Mouse (Mus musculus) limb, embryonic 14.5 days (tissue): ENCODE results near the gene Rcor1. TPM values are rescaled to one million over a fixed set of nuclear protein-coding genes. Genes with fewer than 3 reads are reported as not detected.

Experiments
- ATAC-seq: fragments of 200-750 bp; cut with Nextera tagmentation; 2 replicates; pipeline ENCODE4 v1.8.0; 2017; ENCODE audit warnings: low read depth, moderate number of reproducible peaks, moderate TSS enrichment; ENCODE audit not compliant: low FRiP score
- DNase-seq: peaks from one replicate; pipeline ENCODE4 v3.0.0-alpha.2; 2015; ENCODE audit warnings: low spot score
- H3K27ac ChIP-seq: fragments of 300-500 bp; sonication (generic); replicated peaks from 2 replicates; pipeline ENCODE4 v1.5.1; 2014; ENCODE audit warnings: low read depth, mild to moderate bottlenecking, low read length, moderate library complexity, mixed read lengths
- H3K27me3 ChIP-seq: fragments of 300-500 bp; sonication (generic); 2 replicates; pipeline ENCODE4 v1.6.1; 2014; ENCODE audit warnings: low read length, mixed read lengths; ENCODE audit not compliant: control insufficient read depth, insufficient read depth
- H3K36me3 ChIP-seq: fragments of 300-500 bp; sonication (generic); 2 replicates; pipeline ENCODE4 v1.6.1; 2014; ENCODE audit warnings: mild to moderate bottlenecking, low read length, moderate library complexity, mixed read lengths; ENCODE audit not compliant: control insufficient read depth, insufficient read depth
- H3K4me1 ChIP-seq: fragments of 300-500 bp; sonication (generic); 2 replicates; pipeline ENCODE4 v1.6.1; 2014; ENCODE audit warnings: antibody characterized with exemption, low read length, mixed read lengths; ENCODE audit not compliant: control insufficient read depth, insufficient read depth
- H3K4me2 ChIP-seq: fragments of 300-500 bp; sonication (generic); replicated peaks from 2 replicates; pipeline ENCODE4 v1.6.1; 2014; ENCODE audit warnings: low read depth, mild to moderate bottlenecking, low read length, moderate library complexity; ENCODE audit not compliant: severe bottlenecking
- H3K4me3 ChIP-seq: fragments of 300-500 bp; sonication (generic); replicated peaks from 2 replicates; pipeline ENCODE4 v1.5.1; 2014; ENCODE audit warnings: low read length
- H3K9ac ChIP-seq: fragments of 300-500 bp; sonication (generic); 2 replicates; pipeline ENCODE4 v1.6.1; 2014; ENCODE audit warnings: mild to moderate bottlenecking, low read depth, low read length, moderate library complexity; ENCODE audit not compliant: severe bottlenecking
- H3K9me3 ChIP-seq: fragments of 300-500 bp; sonication (generic); 2 replicates; pipeline ENCODE4 v1.6.1; 2016; ENCODE audit warnings: low read length; ENCODE audit not compliant: control insufficient read depth
- POLR2A ChIP-seq: fragments of 200-500 bp; IDR thresholded peaks from 2 replicates; pipeline ENCODE4 v1.8.0; 2012; ENCODE audit warnings: inconsistent platforms, mild to moderate bottlenecking, moderate library complexity, borderline replicate concordance; ENCODE audit not compliant: insufficient read depth, insufficient read length; ENCODE audit errors: extremely low read depth
- WGBS: fragments of 180-500 bp; shearing (Covaris S2); extraction: QIAGEN DNeasy Blood & Tissue Kit; methylation state at CpG from one replicate; pipeline ENCODE4 v1.1.7; 2014; 5-methylcytosine and 5-hydroxymethylcytosine counted together
- polyA plus RNA-seq, 2 experiments: library from polyadenylated mRNA; depleted of rRNA in 1 of 2; stranded (reverse) in 1 of 2; unstranded in 1 of 2; fragments of >200 nt; fragmentation: Nextera tagmentation in 1 of 2; extraction: Ambion mirVana in 1 of 2; gene quantifications; 2 replicates each; pipeline versions ENCODE4 v1.2.1 to v1.2.3; 2012 to 2014

The Rcor1 gene
- polyA plus RNA-seq, 2 experiments: 17.7 to 29.4 TPM

- Histone ChIP-seq H3K36me3 (peaks cover 11% of the 10 kb centered on the region; the same call in 1 of the 2 replicates), H3K27me3 (no peaks in the 10 kb centered on the region), H3K4me1 (0 out of 2 replicates have a peak, but pooled peaks cover 4% of the 10 kb centered on the region), H3K9me3 (no peaks in the 10 kb centered on the region), H3K27ac (no peak overlapping the region), H3K4me2 (no peak overlapping the region), H3K9ac (no peak overlapping the region), H3K4me3 (no peak overlapping the region)
- no peak for TF ChIP-seq POLR2A
- whole genome bisulfite sequencing: 78% methylated on average over 5 of the region's 5 CpGs
- DNase-seq: no peak
- ATAC-seq: no peak
Measured at GRCm38 (mm10) chr12:111071009-111071408, 31.9 kb downstream of the Rcor1 start.

DNA sequence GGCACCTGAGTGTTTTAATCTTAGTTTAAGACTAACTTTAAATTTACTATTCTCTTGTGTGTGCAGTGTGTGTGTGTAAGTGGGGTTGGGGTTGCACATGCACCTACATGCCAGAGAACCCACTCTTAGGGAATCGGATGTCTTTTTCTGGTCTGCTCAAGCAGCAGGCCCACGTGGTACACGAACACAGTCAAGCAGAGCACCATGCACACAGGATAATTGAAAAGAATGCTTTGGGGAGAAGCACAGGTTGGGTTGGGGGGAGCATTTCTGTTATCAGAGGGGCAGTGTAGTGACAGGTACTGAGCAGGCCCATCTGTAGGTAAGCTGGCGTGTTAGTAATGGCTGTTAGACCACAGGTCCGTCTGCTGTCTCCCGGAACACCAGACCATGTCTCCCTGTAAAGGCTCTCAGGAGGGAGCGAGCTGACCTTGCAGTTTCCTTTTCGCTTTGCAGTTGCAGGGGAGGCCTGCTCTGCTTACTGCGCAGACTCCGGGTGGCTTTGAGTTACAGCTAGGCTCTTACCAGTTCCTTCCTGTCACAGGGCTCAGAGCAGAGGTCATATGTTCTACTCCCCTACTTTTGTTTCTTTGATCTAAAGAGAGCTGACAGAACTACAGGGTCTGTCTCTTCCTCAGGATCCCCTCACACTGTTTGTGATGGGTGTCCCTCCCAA lies 32.5 kb downstream of the Rcor1 start:
- H3K27me3 ChIP-seq: no peaks in the 10 kb centered on the region
- H3K4me3 ChIP-seq: no peak overlapping the region
- H3K4me2 ChIP-seq: no peak overlapping the region
- DNase-seq: no peak
- peaks cover 11% of the 10 kb centered on the region; the same call in 1 of the 2 replicates for H3K36me3 ChIP-seq
- 60% methylated on average over 10 of the region's 10 CpGs for WGBS
- TF ChIP-seq POLR2A: no peak
- 0 out of 2 replicates have a peak, but pooled peaks cover 4% of the 10 kb centered on the region for H3K4me1 ChIP-seq
- peak overlapping the region; percentile 14; the same call in 1 of the 2 replicates for H3K27ac ChIP-seq
- H3K9ac ChIP-seq: no peak overlapping the region
- no peaks in the 10 kb centered on the region for H3K9me3 ChIP-seq
- no peak for ATAC-seq

- WGBS: 74% methylated on average over 12 of the region's 12 CpGs
- no peak overlapping the region for H3K4me3 ChIP-seq
- no peaks in the 10 kb centered on the region for H3K27me3 ChIP-seq
- no peak overlapping the region for H3K27ac ChIP-seq
- no peak overlapping the region for H3K9ac ChIP-seq
- H3K9me3 ChIP-seq: no peaks in the 10 kb centered on the region
- DNase-seq (no peak), ATAC-seq (no peak)
- peaks cover 6% of the 10 kb centered on the region; the same call in 1 of the 2 replicates for H3K36me3 ChIP-seq
- no peak overlapping the region for H3K4me2 ChIP-seq
- no peak for TF ChIP-seq POLR2A
- 0 out of 2 replicates have a peak, but pooled peaks cover 4% of the 10 kb centered on the region for H3K4me1 ChIP-seq
Measured at GRCm38 (mm10) chr12:111076385-111076965, 37.3 kb downstream of the Rcor1 start.

DNA sequence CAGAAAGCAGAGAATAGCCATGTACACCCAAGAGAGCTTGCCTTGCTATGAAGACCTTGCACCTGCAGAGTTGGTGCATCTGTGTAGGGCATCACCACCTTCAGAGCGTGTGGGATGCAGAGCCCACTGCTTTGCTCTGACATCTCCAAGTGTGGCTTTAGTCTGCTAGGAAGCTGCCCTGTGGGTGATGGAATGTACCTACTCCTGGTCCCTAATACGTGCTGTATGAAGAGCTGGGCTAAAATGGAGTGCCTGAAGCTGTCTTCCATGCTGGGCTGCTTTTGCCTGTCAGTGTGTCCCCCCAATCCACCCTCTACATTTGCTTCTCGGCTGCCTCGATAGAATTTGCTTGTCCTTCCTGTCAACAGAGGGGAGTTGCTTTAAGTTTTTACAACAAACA lies 46.4 kb downstream of the Rcor1 start:
- Histone ChIP-seq H3K4me3 (no peak overlapping the region), H3K27ac (no peak overlapping the region), H3K36me3 (peaks cover 28% of the 10 kb centered on the region), H3K4me2 (no peak overlapping the region), H3K4me1 (peaks cover 2% of the 10 kb centered on the region; the same call in 1 of the 2 replicates), H3K9me3 (no peaks in the 10 kb centered on the region), H3K27me3 (no peaks in the 10 kb centered on the region), H3K9ac (no peak overlapping the region)
- DNase-seq (no peak), ATAC-seq (no peak)
- no peak for TF ChIP-seq POLR2A
- 82% methylated on average over 4 of the region's 4 CpGs for WGBS

- TF ChIP-seq POLR2A: no peak
- no peaks in the 10 kb centered on the region for H3K9me3 ChIP-seq
- no peak for DNase-seq
- H3K27me3 ChIP-seq: no peaks in the 10 kb centered on the region
- 96% methylated on average over 1 of the region's 1 CpGs for WGBS
- H3K4me2 ChIP-seq: no peak overlapping the region
- H3K27ac ChIP-seq: no peak overlapping the region
- H3K4me1 ChIP-seq: peaks cover 2% of the 10 kb centered on the region; the same call in 1 of the 2 replicates
- H3K9ac ChIP-seq: no peak overlapping the region
- peaks cover 23% of the 10 kb centered on the region for H3K36me3 ChIP-seq
- no peak overlapping the region for H3K4me3 ChIP-seq
- no peak for ATAC-seq
Measured at GRCm38 (mm10) chr12:111087066-111087465, 47.9 kb downstream of the Rcor1 start.
